In the genomic region with DNA sequence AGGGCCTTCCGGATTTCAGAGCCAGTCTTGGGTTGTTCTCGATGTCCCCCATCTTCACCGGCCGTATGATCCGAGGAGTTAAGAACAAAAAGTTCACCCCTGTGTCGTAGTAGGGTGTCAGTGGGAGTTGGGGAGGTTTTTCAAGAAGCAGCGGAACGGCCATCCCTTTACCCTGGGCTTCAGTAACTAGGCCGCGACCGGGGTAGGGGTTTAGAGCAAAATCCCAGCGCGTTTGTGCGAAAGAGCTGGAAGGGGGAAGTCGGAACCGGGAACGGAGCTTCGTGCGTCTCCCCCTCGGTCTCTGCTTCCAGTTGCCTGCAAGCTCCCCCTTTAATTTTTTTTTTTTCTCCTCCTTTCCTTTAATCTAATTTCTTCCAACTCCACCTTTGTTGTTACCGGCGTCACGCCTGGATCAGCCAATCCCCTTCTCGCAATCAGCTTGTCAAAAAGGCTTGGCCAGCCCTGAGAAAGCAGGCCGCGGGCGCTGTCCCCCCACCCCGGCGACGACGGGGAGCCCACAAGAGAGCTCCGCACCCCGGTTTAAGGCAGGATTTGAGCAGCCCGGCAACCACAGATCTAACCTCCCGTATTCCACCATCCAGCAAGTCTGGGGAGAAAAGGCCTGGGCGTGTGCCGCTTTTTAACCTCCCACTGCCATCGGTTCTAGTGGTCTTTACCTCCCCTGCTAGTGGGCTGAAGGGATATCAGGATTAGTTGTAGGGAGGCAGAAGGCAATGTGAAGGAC, we compare ENCODE assay signal across 8 mouse cellular contexts. TPM values are rescaled to one million over a fixed set of nuclear protein-coding genes. Genes with fewer than 3 reads are reported as not detected.
A peak's percentile ranks its signal among the peaks of the same experiment; 100 is the strongest.
DNase-seq lines count a peak whose midpoint lies in the region.

No protein-coding gene starts in this region.

- H3K27ac ChIP-seq in macrophage, result peak overlapping the region; percentile 65

- H3K4me3 ChIP-seq in macrophage (ENCODE audit: inconsistent target), result peak overlapping the region; percentile 38

- peaks cover 14% of the 10 kb centered on the region for H3K79me2 ChIP-seq in macrophage (ENCODE audit: inconsistent target)

- DNase-seq in adrenal gland, adult 18-20 months (ENCODE audit: low spot score in 2 of 2), result peak; percentile 80 to 82
- DNase-seq in embryo, embryonic 10 days (ENCODE audit: low spot score), result peak; percentile 88
- peak; percentile 77 for DNase-seq in gastrocnemius, postnatal 10 days
- peak; percentile 88 for DNase-seq in induced T-regulatory cell, adult 2 months (ENCODE audit: low read depth)
- DNase-seq in left cerebral cortex, adult 8-10 months (ENCODE audit: low spot score in 2 of 2), result peak; percentile 85 to 91
- peak; percentile 94 for DNase-seq in right cerebral cortex, adult 18-20 months
- DNase-seq in urinary bladder, adult 2 months (ENCODE audit: low spot score), result peak; percentile 67

- 0 out of 2 replicates have a peak, but pooled peaks cover 2% of the 10 kb centered on the region for H3K36me3 ChIP-seq in macrophage (ENCODE audit: inconsistent target)

- WGBS in macrophage (ENCODE audit: missing documents), result 5% methylated on average over 38 of the region's 38 CpGs

RNA-seq across cellular contexts. Expression of a gene that starts 0.6 kb away (rescaled TPM):
- total RNA-seq in adrenal gland, adult 18-20 months (2021), result 100 to 1,000 TPM in 1 of 2 experiments, 10 to 100 TPM in 1; 93.7 to 117 TPM
- total RNA-seq in gastrocnemius, postnatal 10 days (2021), result 10 to 100 TPM; 56.0 to 64.8 TPM
- 100 to 1,000 TPM; 102 to 118 (median 113) TPM for total RNA-seq in left cerebral cortex, adult 8-10 months (2022)
- 100 to 1,000 TPM in 17 of 26 experiments, 10 to 100 TPM in 9; 61.9 to 319 (median 115) TPM for total RNA-seq in macrophage (2018; cell fraction: chromatin; rRNA removed)
- total RNA-seq in macrophage (2018; cell fraction: cytosol; rRNA removed), result 10 to 100 TPM; 34.6 to 66.8 (median 49.1) TPM
- total RNA-seq in macrophage (2018; cell fraction: nucleus; rRNA removed), result 100 to 1,000 TPM in 1 of 26 experiments, 10 to 100 TPM in 25; 46.9 to 110 (median 73.5) TPM
- polyA plus RNA-seq in macrophage (2018), result 44.6 to 66.0 TPM (median 62.1 TPM) in 3 replicates
- 45.7 and 61.5 TPM in 2 replicates for polyA plus RNA-seq in urinary bladder, adult 2 months (2012; rRNA removed)

RNA-seq across cellular contexts. Expression of a gene that starts 23.7 kb away (rescaled TPM):
- 10 to 100 TPM; 44.3 to 53.4 TPM for total RNA-seq in adrenal gland, adult 18-20 months (2021)
- 10 to 100 TPM; 20.8 to 25.5 TPM for total RNA-seq in gastrocnemius, postnatal 10 days (2021)
- total RNA-seq in left cerebral cortex, adult 8-10 months (2022), result 100 to 1,000 TPM; 202 to 218 (median 208) TPM
- 10 to 100 TPM; 14.4 to 80.8 (median 50.6) TPM for total RNA-seq in macrophage (2018; cell fraction: chromatin; rRNA removed)
- 10 to 100 TPM; 26.2 to 49.2 (median 39.8) TPM for total RNA-seq in macrophage (2018; cell fraction: cytosol; rRNA removed)
- 10 to 100 TPM; 27.4 to 81.9 (median 56.8) TPM for total RNA-seq in macrophage (2018; cell fraction: nucleus; rRNA removed)
- polyA plus RNA-seq in macrophage (2018), result 14.9 to 36.0 TPM (median 29.4 TPM) in 3 replicates
- 36.5 and 38.6 TPM in 2 replicates for polyA plus RNA-seq in urinary bladder, adult 2 months (2012; rRNA removed)

RNA-seq across cellular contexts. Expression of a gene that starts 35.4 kb away (rescaled TPM):
- 10 to 100 TPM; 43.3 to 55.3 TPM for total RNA-seq in adrenal gland, adult 18-20 months (2021)
- total RNA-seq in gastrocnemius, postnatal 10 days (2021), result 10 to 100 TPM; 15.7 to 18.9 TPM
- 10 to 100 TPM; 62.1 to 70.6 (median 65.6) TPM for total RNA-seq in left cerebral cortex, adult 8-10 months (2022)
- total RNA-seq in macrophage (2018; cell fraction: chromatin; rRNA removed), result 10 to 100 TPM in 25 of 26 experiments, 1 to 10 TPM in 1; 6.5 to 31.2 (median 20.5) TPM
- total RNA-seq in macrophage (2018; cell fraction: cytosol; rRNA removed), result 10 to 100 TPM; 30.1 to 49.7 (median 43.3) TPM
- total RNA-seq in macrophage (2018; cell fraction: nucleus; rRNA removed), result 10 to 100 TPM; 18.7 to 61.6 (median 41.7) TPM
- polyA plus RNA-seq in macrophage (2018), result 30.1 to 47.5 TPM (median 30.9 TPM) in 3 replicates
- 50.8 and 57.6 TPM in 2 replicates for polyA plus RNA-seq in urinary bladder, adult 2 months (2012; rRNA removed)

RNA-seq across cellular contexts. Expression of a gene that starts 45.9 kb away (rescaled TPM):
- under 1 TPM; 0.23 to 0.80 TPM for total RNA-seq in adrenal gland, adult 18-20 months (2021)
- 10 to 100 TPM in 1 of 2 experiments, 1 to 10 TPM in 1; 2.1 to 10.7 TPM for total RNA-seq in gastrocnemius, postnatal 10 days (2021)
- under 1 TPM in 3 of 4 experiments, not detected in 1; 0.08 to 0.41 (median 0.24) TPM for total RNA-seq in left cerebral cortex, adult 8-10 months (2022)
- not detected for total RNA-seq in macrophage (2018; cell fraction: chromatin; rRNA removed)
- not detected for total RNA-seq in macrophage (2018; cell fraction: cytosol; rRNA removed)
- total RNA-seq in macrophage (2018; cell fraction: nucleus; rRNA removed), result not detected
- polyA plus RNA-seq in macrophage (2018), result not detected in 3 replicates
- 0.01 TPM in 1 of 2 replicates, not detected in the other for polyA plus RNA-seq in urinary bladder, adult 2 months (2012; rRNA removed)

RNA-seq across cellular contexts. Expression of a gene that starts 51.6 kb away (rescaled TPM):
- total RNA-seq in adrenal gland, adult 18-20 months (2021), result under 1 TPM; 0.30 to 0.61 TPM
- total RNA-seq in gastrocnemius, postnatal 10 days (2021), result 10 to 100 TPM; 48.7 to 54.4 TPM
- total RNA-seq in left cerebral cortex, adult 8-10 months (2022), result 1 to 10 TPM; 2.8 to 3.7 (median 3.3) TPM
- total RNA-seq in macrophage (2018; cell fraction: chromatin; rRNA removed), result not detected
- total RNA-seq in macrophage (2018; cell fraction: cytosol; rRNA removed), result under 1 TPM in 2 of 26 experiments, not detected in 24; 0.04 to 0.09 TPM
- not detected for total RNA-seq in macrophage (2018; cell fraction: nucleus; rRNA removed)
- not detected in 3 replicates for polyA plus RNA-seq in macrophage (2018)
- 0.63 and 0.65 TPM in 2 replicates for polyA plus RNA-seq in urinary bladder, adult 2 months (2012; rRNA removed)

Comparison
In these comparisons a context has a peak if more than half of its experiments do, and no peak if none do; other contexts are left out.
1. Peak in every context shown above with its lines: DNase-seq, H3K4me3 ChIP-seq and H3K27ac ChIP-seq.